Mouse (Mus musculus) heart, postnatal 0 days (tissue): ENCODE measurements around the gene Grb7.

Experiments used
- CTCF ChIP-seq: IDR thresholded peaks from 2 replicates; pipeline ENCODE4 v1.5.1; 2016; ENCODE audit warnings: antibody characterized with exemption, control low read depth, low read depth
- EP300 ChIP-seq: IDR thresholded peaks from 2 replicates; pipeline ENCODE4 v1.6.1; 2016; ENCODE audit warnings: antibody characterized with exemption, low read depth

- TF ChIP-seq CTCF (no peak), EP300 (no peak)
These were observed 37.3 kb upstream of the Grb7 start for GRCm38 (mm10) chr11:98408872-98409271.
